Mouse (Mus musculus): Measurements from ENCODE around the gene Fam114a2.

Gene Fam114a2

DNA sequence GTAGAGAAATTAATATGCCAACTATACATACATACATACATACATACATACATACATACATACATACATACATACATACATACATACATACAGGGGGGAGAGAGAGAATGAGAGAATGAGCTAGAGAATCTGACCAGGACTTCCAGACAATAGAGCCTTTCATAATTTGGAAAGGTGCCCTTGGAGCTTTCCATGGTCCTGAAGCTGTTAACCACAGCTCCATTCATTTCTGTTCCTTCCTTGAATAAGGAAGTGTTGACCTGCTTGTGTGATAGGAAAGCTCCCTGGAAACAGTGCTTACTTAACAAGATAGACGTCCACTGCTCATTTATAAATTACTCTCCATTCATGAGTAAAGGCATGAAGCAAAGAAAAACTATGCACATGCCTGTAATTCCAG lies 84.3 kb downstream of the Fam114a2 start:
- DNase-seq (ENCODE audit: low read depth): peak; percentile 66
